Mouse (Mus musculus) cerebral cortex, adult 2 months (tissue): ENCODE data around the gene Hexim2.

Source experiments
- WGBS: fragments of 180-500 bp; shearing (Covaris S2); methylation state at CpG from one replicate; pipeline ENCODE4 v1.1.7; 2018; 5-methylcytosine and 5-hydroxymethylcytosine counted together

Hexim2 gene

GRCm38 (mm10) chr11:103141101-103141943 is 9.1 kb downstream of the Hexim2 start:
- 28% methylated on average over 11 of the region's 11 CpGs for WGBS

DNA sequence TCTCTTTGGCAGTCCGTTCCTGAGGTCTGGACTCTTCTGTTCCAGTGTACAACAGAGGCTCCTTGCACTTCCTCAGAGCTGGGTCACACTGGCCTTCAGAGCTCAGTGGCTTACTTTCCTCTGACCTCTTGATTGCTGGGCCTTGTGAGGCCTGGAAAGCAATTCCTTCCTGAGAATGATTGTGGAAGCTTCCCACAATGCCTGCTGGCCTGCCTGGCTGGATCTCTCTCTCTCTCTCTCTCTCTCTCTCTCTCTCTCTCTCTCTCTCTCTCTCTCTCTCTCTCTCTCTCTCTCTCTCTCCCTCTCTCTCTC is 9.7 kb downstream of the Hexim2 start:
- 24% methylated on average over 1 of the region's 1 CpGs for WGBS

- 14% methylated on average over 8 of the region's 8 CpGs for WGBS
Measured at GRCm38 (mm10) chr11:103142441-103143182, 10.4 kb downstream of the Hexim2 start.

DNA sequence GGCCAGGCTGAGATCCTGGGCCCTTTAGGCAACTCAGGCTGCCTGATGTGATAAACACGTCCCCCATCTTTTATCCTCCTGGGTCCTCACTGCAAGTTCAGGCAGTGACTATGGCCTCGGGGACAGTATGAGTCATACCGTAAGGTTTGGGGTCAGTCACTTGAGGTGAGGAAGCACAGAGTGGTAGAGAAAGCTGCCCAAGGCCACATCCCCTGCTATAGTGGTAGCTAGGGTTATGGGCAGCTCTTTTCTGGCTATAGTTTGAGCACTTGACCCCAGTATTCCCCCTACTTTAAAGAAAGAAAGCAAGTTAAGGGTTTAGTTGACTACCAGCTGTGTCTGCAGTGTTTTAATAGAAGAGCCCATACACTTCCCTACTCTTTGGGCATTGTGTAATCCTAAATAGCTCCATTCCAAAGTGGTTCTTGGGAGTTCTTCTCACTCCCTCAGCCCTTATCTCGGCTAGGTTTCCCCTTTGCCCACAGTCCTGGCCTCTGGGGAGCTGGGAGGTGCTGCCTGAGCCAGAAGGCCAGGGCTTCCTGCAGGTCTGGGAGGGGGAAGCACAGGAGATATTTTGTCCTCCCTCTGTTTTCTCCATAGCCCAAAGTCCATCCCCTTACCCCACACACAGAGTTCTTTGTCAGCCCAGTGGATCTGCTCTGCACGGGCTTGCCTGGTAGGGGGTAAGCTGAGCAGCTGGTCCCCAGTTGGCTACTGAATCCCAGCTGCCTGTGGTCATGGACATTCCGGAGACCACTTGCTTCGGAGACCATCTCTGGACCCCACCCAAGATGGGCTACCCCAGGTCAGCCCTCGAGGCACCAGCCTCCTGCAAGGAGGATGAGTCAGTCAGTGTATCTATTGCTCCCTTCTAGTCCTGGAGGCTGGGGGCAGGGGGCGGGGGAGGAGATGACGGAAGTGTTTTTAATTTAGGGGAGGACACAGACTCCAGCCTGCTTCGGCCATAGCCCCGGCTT is 12.4 kb downstream of the Hexim2 start:
- 61% methylated on average over 12 of the region's 12 CpGs for WGBS

- WGBS = 86% methylated on average over 4 of the region's 4 CpGs
Measured at GRCm38 (mm10) chr11:103146386-103146785, 14.2 kb downstream of the Hexim2 start.

DNA sequence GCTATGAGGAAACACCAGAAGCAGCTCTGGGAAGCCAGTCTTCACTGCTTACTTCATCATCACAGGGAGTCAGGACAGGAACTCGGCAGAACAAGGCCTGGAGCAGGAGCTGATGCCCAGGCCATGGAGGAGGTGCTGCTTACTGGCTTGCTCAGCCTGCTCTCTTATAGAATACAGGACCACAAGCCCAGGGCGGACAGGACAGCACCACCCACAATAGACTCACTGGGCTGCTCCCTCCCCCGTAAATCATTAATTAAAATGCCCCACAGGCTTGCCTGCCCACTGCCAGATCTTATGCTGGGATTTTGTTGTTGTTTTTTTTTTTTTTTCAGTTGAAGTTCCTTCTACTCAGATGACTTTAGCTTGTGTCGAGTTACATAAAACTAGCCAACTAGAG is 15.5 kb downstream of the Hexim2 start:
- 80% methylated on average over 4 of the region's 4 CpGs for WGBS

GRCm38 (mm10) chr11:103149771-103150170 is 17.5 kb downstream of the Hexim2 start:
- 97% methylated on average over 4 of the region's 4 CpGs for WGBS

DNA sequence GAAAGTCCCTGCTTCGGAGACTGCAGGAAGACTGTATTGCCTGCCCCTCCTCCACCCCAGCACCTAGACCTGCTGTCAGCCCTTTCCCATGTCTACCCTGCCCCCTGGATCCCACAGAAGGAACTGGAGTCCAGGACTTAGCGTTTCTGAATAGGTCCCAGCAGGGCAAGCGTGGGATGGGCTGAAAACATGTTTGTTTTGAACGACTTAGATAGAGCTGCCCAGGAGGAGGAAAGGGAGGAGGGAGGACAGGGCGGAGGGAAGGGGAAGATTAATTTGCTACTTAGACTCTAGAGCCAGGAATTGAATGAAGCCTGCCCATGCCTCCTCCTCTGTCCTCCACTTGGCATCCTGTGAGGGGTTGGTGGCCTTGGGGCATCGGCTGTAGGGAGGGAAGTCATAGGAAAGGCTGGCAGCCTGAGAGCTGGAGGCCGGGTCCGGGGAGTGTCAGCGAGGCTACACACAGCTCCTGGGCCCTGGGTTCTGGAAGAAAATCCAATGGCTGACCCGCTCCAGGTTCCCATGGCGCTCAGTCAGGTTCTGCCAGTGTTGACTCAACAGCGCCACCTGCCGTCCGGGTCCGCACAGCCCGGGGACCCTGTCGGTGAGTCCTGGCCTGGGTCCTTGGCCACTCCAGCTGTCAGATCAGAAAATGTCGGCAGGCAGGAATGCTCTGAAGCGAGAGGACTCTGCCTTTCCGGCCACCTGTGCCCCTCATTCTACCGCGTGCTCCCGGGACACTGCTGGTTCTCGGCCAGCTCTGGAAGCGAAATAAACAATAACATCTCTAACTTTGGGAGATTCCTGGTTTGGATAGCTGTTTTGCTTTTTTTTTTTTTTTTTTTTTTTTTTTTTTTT is 26.6 kb downstream of the Hexim2 start:
- 5% methylated on average over 25 of the region's 25 CpGs for WGBS

GRCm38 (mm10) chr11:103160738-103161137 is 28.5 kb downstream of the Hexim2 start:
- 94% methylated on average over 11 of the region's 11 CpGs for WGBS

GRCm38 (mm10) chr11:103161449-103161848 is 29.2 kb downstream of the Hexim2 start:
- WGBS = 90% methylated on average over 7 of the region's 7 CpGs

GRCm38 (mm10) chr11:103162132-103162531 is 29.9 kb downstream of the Hexim2 start:
- 85% methylated on average over 5 of the region's 5 CpGs for WGBS

DNA sequence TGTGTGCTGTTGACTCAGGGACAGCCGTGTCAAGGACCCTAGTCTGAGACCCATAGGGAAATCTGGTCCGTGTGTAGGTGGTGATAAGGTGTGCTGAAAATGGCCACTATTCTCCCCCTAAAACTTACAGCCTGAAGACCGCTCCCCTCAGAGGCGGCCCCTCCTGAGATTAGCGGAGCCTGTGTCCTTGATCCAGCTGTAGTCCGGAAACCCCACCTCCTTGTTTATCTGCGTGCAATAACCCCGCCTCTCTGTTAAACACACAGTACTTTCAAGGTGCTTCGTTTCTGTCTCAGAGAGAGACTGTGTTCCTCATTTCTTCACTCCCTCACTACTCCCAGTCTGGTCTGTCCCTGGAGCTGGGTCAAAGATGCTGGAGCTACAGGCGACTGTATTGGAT is 32.2 kb downstream of the Hexim2 start:
- WGBS = 41% methylated on average over 10 of the region's 10 CpGs

DNA sequence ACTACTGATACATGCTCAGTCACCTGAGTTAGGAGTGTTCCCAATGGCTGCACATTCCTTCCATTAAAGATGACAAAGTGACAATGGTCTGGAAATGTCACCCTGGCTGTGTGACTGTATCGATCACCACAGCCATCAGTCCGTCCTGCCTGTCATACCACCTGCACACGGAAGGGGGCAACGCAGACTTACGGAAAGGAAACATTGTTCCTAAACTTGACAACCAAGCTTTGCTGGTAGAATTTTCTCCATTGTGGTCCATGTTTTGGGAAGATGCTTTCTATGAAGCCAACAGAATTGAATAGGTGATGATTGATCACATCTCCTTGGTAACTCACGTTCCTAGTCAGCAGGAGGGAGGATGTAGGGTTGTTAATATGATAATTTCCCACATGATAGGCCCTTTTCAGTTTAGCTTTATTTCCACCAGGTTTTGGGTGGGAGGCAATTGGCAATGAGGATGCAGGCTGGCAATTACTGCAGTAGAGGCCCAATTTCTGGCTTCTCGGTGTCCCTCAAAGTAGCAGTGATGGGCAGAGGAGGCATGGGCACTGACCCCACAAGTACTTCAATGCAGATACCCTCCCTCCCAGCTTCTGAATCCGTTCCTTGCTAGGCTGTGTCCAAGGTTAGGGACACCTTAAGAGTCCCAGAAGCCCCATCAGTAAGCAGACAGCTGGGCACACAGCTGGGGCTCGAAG is 36.6 kb downstream of the Hexim2 start:
- WGBS = 18% methylated on average over 9 of the region's 9 CpGs

DNA sequence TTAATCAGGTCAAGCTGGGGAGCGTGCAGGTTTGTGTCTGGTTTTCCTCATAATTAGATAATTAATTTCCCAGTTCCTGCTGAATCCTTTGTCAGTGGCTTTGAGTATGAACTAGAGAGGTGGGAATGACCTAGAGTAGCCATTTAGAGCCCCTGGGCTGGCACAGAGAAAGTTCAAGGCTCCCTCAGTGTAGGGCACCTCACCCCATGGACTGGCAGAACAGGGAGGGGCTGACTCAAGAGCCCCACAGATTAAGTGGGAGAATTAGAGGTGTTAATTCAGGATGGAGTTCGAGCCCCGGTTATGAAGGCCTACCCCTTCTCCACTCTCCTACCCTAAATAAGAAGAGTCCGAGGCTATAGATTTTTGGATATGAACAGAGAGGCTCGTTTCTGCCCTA is 37.4 kb downstream of the Hexim2 start:
- WGBS = 81% methylated on average over 5 of the region's 5 CpGs

- 31% methylated on average over 3 of the region's 3 CpGs for WGBS
Measured at GRCm38 (mm10) chr11:103170111-103170493, 37.9 kb downstream of the Hexim2 start.

DNA sequence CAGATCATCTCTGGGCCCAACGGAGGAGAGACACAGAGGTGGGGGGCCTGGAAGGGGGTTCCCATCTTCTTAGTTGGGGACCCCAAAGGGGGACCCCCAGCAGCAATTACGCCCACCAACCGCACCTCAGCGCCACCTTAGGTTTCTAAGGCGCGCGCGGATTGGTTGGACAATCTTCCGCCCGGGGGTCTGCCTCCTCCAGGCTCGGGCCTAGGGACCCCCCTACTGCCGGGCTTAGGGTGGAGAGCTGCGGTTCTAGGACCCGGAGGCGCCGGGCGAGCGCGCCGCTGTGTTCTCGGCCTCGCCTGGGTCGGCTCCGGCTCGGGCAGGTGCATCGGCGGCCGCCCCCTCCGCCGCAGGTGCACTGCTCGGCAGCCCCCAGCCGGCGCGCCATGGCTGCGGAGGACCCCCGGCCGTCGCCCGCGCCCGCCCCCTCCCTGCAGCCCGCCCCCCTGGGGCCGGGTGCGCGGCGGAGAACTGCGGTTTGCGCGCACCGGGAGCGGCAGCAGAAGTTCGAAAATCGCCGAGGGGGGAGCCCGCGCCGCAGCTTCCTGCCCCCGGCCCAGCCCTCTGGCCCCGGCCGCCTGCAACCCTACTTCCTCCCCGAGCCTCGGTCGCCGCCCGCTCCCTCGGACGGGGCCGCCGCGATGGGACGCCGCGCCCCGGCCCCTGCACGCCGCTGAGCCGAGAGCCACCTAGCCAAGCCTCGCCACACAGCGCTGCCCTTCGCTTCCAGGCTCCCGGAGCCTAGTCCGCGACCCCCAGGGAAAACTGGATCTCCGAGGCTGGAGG is 38.5 kb downstream of the Hexim2 start, which contains the start of gene Fmnl1:
TSS of gene Fmnl1 (plus strand) at position 614 of the 792 bp plus-strand sequence.
- 2% methylated on average over 56 of the region's 84 CpGs for WGBS

GRCm38 (mm10) chr11:103171286-103171620 is 39.0 kb downstream of the Hexim2 start:
- 6% methylated on average over 23 of the region's 23 CpGs for WGBS

GRCm38 (mm10) chr11:103171703-103172391 is 39.6 kb downstream of the Hexim2 start:
- WGBS = 42% methylated on average over 9 of the region's 9 CpGs
